ENCODE assay signal across 31 mouse cellular contexts in the genomic region with DNA sequence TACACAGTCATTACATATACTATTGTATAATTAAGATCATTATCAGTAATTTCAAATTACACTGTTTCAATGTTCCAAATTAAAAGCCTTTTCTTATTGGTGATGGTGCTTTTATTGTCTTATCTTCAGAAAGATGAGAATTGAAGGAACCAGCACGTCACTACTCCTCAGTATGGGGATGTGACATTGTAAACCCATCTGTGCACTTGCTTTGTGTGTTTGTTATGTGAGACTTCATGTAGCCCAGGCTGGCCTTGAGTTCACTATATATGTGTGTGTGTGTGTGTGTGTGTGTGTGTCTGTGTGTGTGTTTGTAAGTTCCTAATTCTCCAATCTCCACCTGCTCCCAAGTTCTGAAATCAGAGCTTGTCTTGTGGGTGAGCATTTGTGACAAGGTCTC.
"Had no signal": no experiment of that assay in that cellular context is flagged by ENCODE, and none has a peak within 500 bp of the region (broad histone marks: within the 10 kb centered on the region; RNA-seq: fewer than 3 reads in every experiment).

No protein-coding gene starts in this region.

- H3K27me3 ChIP-seq: limb, embryonic 12.5 days; limb, embryonic 13.5 days; limb, embryonic 15.5 days; liver, embryonic 12.5 days; liver, embryonic 13.5 days; liver, embryonic 15.5 days; lung, embryonic 15.5 days; midbrain, embryonic 12.5 days; midbrain, embryonic 13.5 days had no signal

- H3K4me3 ChIP-seq: left cerebral cortex, adult 2 months; limb, embryonic 10.5 days; limb, embryonic 12.5 days; limb, embryonic 13.5 days; limb, embryonic 15.5 days; liver, embryonic 12.5 days; liver, embryonic 13.5 days; liver, embryonic 15.5 days; lung, embryonic 15.5 days; megakaryocyte, embryonic 14.5 days; midbrain, embryonic 10.5 days; midbrain, embryonic 12.5 days; midbrain, embryonic 13.5 days; myocyte had no signal

- H3K9me3 ChIP-seq: limb, embryonic 10.5 days; limb, embryonic 12.5 days; limb, embryonic 13.5 days; limb, embryonic 15.5 days; liver, embryonic 12.5 days; liver, embryonic 13.5 days; liver, embryonic 15.5 days; lung, embryonic 15.5 days; megakaryocyte, embryonic 14.5 days; midbrain, embryonic 10.5 days; midbrain, embryonic 12.5 days; midbrain, embryonic 13.5 days had no signal

- H3K9ac ChIP-seq: limb, embryonic 12.5 days; limb, embryonic 13.5 days; limb, embryonic 15.5 days; liver, embryonic 12.5 days; liver, embryonic 13.5 days; liver, embryonic 14.5 days; liver, embryonic 15.5 days; liver, postnatal 0 days; lung, embryonic 14.5 days; lung, embryonic 15.5 days; midbrain, embryonic 12.5 days; midbrain, embryonic 13.5 days had no signal

- DNase-seq: layer of hippocampus, postnatal 36 days; left cerebral cortex, postnatal 4 days; liver; liver, embryonic 13.5 days; liver, postnatal 0 days; lung, adult 18-20 months; lung, adult 2 months; lung, embryonic 14.5 days; lung, postnatal 10 days; lung, postnatal 14 days; lung, postnatal 36 days; lung, postnatal 4 days; midbrain, embryonic 14.5 days had no signal

- H3K27ac ChIP-seq: left cerebral cortex, adult 2 months; limb, embryonic 10.5 days; limb, embryonic 12.5 days; limb, embryonic 13.5 days; limb, embryonic 15.5 days; liver, embryonic 12.5 days; liver, embryonic 13.5 days; liver, embryonic 14.5 days; liver, embryonic 15.5 days; lung, embryonic 15.5 days; macrophage; midbrain, embryonic 10.5 days; midbrain, embryonic 12.5 days; midbrain, embryonic 13.5 days had no signal

- H3K4me1 ChIP-seq: limb, embryonic 10.5 days; limb, embryonic 12.5 days; limb, embryonic 13.5 days; limb, embryonic 15.5 days; liver, embryonic 12.5 days; liver, embryonic 13.5 days; liver, embryonic 15.5 days; lung, embryonic 15.5 days; midbrain, embryonic 10.5 days; midbrain, embryonic 12.5 days; midbrain, embryonic 13.5 days had no signal

- H3K4me2 ChIP-seq: limb, embryonic 12.5 days; limb, embryonic 13.5 days; limb, embryonic 15.5 days; liver, embryonic 11.5 days; liver, embryonic 12.5 days; liver, embryonic 13.5 days; liver, embryonic 15.5 days; lung, embryonic 14.5 days; lung, embryonic 15.5 days; midbrain, embryonic 12.5 days; midbrain, embryonic 13.5 days had no signal

- ATAC-seq: liver, embryonic 12.5 days; liver, postnatal 0 days; lung, postnatal 0 days; midbrain, embryonic 13.5 days; midbrain, embryonic 16.5 days had no signal

- H3K36me3 ChIP-seq: limb, embryonic 10.5 days; limb, embryonic 12.5 days; limb, embryonic 13.5 days; limb, embryonic 15.5 days; liver, embryonic 12.5 days; liver, embryonic 13.5 days; liver, embryonic 15.5 days; lung, embryonic 15.5 days; midbrain, embryonic 10.5 days; midbrain, embryonic 12.5 days; midbrain, embryonic 13.5 days had no signal
